Mouse (Mus musculus) left cerebral cortex, adult 6 months (tissue): ENCODE measurements around the gene Gm9745. TPM values are rescaled to one million over a fixed set of nuclear protein-coding genes. Genes with fewer than 3 reads are reported as not detected.

Source experiments
- long read RNA-seq, 2 experiments: library from polyadenylated mRNA; unstranded; transcript quantifications; one replicate each; pipeline ENCODE4 v2.0.0; 2019 to 2020
- polyA plus RNA-seq: library from polyadenylated mRNA; unstranded; fragments of <200 nt; fragmentation: Nextera tagmentation; gene quantifications from 2 replicates; pipeline ENCODE4 v1.2.3, GENCODE M21; 2021

Gm9745 gene
- not detected in 2 replicates for polyA plus RNA-seq
- long read RNA-seq, experiment 1 = 0 reads
- long read RNA-seq, experiment 2 = 0 reads

DNA sequence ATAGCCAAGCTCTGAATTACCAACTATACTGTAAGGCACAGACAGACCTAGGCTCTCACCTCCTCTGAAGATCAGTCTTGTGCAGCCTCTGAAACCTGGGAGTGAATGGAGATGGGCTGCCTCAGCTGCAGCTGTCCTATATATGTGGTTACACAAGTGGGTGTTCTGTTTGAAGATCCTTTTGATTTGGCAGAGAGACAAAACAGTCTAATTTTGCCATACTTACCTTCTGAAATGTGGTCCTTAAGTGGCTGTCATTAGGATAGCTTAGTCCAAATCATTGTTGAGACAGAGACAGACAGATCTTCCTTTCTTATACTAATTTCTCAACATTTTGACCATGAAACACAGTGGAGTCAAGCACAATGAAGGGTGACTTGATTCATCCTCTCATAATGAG lies at the start of gene Gm9745:
Gene Gm9745, minus strand, starts transcription at position 101 of the 400 bp plus-strand sequence.

DNA sequence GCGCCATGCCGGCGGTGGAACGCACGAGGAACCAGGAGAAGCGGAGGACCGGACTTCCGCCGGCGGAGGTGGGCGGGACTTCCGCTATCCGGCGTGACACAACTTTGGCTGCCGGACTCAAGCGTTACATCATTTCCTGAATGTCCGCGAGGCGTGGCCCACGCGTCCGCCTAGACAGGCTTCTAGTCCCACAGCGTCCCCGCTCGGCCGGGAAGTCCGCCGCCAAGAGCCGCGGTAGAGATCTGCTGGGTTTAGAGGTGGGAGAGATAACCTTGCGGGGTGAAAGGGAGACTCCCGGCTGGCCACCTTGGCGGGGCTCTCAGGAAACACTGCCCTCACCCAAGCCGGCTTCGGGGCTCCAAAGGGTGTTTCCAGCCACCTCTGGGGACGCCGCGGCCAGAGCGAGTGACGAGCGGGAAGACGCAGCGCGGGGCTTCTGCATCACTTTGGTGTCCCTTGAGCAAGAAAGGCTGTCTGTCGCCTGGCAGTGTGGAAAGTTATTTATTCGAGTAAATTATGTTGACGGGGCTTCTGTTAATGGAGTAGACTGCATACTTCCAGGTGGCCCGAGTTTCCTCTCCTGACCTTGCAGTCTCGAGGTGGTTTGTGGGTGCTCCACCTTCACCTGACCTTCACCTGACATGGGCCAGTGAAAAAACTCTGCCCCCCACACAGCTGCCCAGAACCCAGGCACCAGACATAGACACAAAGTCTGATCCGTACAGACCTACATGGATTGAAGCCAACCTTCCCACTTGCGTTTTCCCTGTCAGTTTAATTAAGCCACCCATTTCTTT lies 48.2 kb upstream of the Gm9745 start, which contains the start of gene Gtpbp4:
Gene Gtpbp4, minus strand, starts transcription at position 94 of the 797 bp plus-strand sequence.

GRCm38 (mm10) chr13:8952563-8952962 lies 4.5 kb upstream of the Gm9745 start, which contains the start of gene Idi2:
Gene Idi2, plus strand, starts transcription at chr13:8952863.

Other genes starting within 250 kb of the Gm9745 start
- 18.9 and 25.4 TPM in 2 replicates for gene Wdr37, start 76.3 kb downstream of the Gm9745 start, polyA plus RNA-seq
- 24.8 and 32.2 TPM in 2 replicates for gene Idi1, start 62.7 kb downstream of the Gm9745 start, polyA plus RNA-seq
- not detected in 2 replicates for gene Idi2, start 4.6 kb upstream of the Gm9745 start, polyA plus RNA-seq
- 44.1 and 51.9 TPM in 2 replicates for gene Gtpbp4, start 47.9 kb upstream of the Gm9745 start, polyA plus RNA-seq
- 13.0 and 37.9 TPM in 2 replicates for gene Larp4b, start 145.7 kb upstream of the Gm9745 start, polyA plus RNA-seq